Mouse (Mus musculus): ENCODE measurements around the gene B4galt7.
"Not testable (repeated sequence)": the region's sequence is repeated elsewhere in the genome, so short reads cannot be mapped to it uniquely, and the experiment has no call there.

The B4galt7 gene

DNA sequence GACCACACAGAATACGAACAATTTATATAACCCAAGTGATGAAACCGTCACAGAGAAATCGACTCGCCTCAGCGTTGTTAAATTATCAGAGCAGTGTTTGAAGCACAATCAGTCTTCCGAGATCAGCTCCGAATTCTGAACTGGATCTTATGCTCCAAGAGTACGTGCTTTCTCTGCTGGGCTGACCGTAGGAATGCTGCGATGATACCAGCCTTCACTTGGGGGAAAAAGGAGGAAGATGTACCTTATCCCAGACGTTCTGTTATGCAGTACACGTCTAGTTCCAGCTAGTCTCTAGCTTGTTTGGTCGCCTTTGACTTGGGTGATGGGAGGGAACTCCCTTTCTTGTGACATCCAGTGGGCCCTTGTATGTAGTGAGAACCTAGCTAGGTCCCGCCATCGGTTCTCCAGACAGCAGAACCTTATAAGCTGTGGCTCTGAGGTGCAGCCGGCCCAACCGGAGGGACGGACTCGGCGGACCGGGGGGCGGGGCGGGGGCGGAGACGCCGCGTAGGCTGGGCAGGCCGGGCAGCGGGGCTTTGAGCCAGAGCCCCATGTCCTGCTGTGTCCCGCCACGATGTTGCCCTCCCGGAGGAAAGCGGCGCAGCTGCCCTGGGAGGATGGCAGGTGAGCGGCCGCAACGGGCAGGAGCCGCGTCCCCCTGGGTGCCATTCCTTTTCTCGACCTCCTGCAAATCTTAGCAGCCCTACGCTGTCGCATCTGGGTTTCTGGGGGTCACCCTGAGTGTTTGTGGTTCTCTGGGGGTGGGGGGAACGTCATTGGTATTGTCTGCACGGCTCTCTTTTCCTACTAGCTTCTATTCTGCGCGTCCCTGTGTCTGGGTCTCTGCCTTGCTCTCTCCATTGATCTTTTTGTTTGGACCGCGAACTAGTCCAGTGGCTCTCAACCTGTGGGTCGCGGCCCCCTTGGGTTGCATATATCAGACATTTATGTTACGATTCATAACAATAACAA is at the start of gene B4galt7:
Gene B4galt7 (plus strand): TSS at position 331 of the 975 bp plus-strand sequence.
- DNase-seq, result peak; percentile 82

DNA sequence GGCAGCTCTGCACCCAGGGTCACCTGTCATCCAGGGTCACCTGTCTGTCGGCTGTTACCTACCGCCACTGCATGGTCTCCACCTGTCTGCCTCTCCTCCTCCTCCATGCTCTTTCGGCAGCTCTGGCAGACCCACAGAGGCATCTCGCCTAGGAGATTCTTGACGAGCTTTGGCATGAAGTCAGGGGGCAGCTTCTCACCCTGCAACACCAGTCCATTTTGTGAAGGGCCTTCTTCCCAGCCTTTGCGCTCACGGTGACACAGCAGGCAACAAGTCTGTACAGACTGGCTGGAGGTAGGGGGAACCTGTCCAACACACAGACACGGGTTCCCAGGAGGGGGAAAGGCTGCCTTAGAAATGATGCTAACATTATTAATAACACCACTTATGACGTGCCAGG is 43.8 kb upstream of the B4galt7 start:
- DNase-seq, result no peak

DNA sequence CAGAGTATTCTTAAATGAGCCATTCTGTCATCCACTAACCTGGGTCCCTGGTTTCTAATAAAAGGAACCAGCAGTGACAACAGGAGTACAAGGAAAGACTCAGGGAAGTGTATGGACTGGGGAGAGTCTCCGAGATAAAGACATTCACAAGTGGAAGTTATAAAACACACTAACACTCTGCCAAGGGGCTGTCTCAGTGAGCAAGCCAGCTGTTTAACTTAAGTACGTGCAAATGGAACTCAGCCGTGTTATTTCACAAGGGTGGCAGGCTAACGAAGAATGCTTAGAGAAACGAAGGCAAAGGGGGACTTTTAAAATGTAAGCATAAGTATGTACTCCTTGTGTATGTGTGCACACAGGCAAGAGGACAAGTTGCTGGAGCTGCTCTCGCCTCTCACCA is 42.2 kb upstream of the B4galt7 start:
- no peak for DNase-seq

DNA sequence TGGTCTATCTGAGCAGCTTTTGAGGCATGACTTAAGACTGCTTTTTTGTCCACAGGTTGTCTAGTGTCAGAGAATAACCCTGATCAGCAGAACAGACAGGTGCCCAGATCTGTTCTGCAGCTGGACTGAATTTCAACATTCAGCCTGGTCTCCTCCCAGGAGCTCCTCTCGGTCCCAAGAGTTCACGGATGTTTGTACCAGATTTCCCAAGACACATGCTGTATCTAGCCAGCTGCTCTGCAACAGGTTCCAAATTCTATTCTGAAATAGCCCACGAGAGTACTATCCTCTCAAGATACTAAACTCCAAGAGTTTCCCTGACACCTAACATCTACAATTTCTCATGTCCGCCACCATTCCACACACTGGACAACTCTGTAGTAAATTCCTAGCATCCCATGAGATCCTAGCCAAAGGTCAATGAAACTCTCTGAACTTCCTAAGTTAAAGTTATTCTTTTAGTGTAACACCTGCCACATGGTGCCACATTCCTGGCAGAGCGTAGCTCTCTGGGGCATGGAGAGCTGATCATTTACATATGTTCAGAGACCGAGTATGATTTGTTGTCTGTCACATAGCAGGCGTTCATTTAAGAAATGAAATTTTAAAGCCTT is 36.3 kb upstream of the B4galt7 start:
- no peak for DNase-seq

DNA sequence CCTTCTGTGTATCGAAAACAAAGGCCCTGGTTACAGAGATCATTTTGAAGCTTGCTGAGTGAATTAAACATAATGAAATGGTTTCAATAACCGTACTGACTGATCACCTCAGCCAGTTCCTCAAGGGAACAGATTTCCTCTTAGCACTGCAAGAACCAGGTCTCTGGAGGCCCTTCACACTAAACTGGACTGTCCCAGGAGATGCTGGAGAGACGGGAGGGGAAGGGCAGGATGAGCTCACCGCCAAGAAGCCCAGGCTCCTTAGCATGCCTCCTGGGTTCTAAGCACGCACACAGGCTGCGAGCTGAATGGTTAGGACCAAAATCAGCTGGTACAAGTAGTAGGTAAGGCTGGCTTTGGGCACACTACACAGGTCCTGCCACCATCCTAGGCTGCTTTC is 32.7 kb upstream of the B4galt7 start:
- DNase-seq, result no peak

DNA sequence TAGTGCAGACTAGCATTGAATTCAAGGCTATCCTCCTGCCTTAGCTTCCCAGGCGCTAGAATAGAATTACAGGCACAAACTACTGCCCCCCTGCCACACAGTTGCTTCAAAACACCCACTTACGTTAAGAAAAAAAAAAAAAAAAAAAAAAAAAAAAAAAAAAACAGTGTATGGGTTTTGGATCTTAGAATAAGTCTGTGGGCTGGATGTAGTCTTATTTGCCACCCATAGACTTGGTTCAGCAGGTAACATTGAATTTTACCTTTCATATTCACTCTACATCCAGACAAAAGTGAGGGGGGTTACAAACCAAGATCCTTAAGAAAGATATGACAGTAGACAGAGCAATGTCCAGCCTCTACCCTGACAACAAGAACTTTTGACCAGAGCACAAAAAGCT is 31.7 kb upstream of the B4galt7 start:
- DNase-seq, result no peak

DNA sequence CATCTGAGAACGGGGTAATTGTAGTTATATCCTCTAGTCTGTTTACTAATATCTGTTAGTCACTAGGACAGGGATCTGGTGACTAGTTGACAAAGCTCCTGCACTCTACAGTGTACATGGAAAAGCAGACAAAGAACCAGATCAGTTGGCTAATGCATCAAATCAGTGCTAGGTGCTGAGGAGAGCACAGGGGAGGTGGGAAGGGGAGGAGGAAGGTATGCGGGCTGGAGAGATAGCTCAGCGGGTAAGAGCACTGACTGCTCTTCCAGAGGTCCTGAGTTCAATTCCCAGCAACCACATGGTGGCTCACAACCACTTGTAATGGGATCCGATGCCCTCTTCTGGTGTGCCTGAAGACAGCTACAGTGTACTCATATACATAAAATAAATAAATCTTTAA is 31.2 kb upstream of the B4galt7 start:
- not testable (repeated sequence) for DNase-seq

DNA sequence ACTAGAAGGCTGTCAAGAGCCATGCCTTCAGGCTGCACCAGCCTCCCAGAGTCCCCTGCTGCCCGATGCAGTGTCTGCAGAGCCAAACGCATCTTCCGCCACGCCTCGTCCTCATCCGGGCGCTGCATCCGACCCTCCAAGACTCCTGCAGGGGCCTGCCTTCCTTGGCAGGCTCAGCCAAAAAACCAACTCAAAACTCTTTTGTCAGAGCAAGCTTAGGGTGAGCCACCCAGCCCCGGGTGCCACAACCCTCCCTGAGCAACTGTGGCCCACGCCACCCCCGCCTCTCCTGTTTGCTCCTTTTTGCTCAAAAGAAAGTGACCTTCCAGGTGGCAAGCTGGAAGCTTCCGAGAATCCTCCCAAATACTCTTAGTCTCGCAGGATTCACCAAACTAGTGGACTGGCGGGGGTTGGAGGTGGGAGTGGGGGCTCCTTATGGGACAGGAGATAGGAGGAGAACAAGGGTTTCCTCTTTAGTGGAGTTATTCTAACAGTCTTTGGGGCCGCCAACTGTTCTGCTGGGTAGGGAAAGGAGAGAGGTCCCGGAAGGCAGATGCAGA is 29.9 kb upstream of the B4galt7 start:
- no peak for DNase-seq

DNA sequence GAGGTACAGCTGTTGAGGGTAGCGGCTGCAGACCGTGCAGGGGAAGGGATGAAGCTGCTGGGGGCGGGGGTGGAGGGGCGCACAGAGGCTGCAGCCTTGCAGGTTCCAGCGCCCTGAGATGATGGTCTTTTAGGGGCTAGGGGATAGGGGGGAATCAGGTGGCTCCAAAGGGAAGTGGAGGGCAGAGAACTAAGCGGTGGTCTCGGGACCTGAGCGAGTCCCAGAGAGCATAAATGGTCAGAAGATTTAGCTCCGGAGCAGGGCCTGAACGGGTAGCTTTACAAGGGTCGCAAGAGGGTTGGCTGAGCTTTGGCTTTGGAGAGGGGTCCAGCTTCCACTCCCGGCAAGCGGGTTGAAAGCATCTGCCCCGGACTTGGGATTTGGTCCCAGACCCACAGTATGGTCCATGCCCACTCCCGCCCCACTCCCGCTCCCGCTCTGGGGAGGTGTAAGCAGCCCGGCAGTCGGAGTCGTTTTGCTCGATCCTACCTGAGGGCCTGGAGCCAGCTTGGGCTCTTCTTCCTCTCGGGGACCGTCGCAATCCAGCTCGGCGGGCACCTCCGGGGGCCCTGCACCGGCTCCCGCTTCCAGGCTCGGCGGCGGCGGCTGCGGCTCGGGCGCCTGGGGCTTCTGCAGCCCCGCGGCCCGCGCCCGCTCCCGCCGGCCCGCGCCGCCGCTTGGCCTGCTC is 29.3 kb upstream of the B4galt7 start:
- DNase-seq, result no peak

DNA sequence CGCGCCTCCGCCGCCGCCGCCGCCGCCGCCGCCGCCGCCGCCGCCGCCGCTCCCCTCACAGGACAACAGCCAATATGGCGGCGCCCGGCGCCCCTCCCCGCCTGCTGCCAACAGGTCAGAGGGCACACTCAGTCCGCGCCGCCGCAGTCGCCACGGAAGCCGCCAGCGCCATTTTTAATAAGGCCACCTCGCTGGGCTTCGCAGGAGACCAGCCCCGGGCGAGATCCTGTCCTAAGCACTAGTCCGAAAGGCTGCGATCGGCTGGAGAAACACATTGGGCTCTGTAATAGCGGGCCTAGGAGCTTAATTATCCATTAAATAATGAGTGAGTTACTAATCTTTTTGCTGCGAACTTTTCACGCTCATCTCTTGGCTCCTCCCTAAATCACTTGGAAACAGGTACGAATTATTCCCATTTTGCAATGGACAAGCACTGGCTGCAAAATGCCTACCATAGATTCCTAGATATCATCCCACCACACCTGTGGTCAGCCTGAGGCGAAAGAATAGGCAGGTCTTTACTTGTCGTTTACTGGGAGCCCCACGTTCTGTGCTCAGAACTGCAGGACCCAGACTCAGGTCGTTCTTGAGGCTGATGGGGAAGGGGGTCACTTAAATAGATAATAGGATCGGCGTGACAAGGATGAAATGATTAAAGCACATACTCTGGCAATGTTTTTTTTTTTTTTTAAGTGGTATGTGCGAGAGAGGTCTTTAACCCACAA is 28.5 kb upstream of the B4galt7 start, which contains the start of gene Fam193b:
Gene Fam193b (minus strand): TSS at position 94 of the 725 bp plus-strand sequence.
- peak; percentile 92 for DNase-seq

DNA sequence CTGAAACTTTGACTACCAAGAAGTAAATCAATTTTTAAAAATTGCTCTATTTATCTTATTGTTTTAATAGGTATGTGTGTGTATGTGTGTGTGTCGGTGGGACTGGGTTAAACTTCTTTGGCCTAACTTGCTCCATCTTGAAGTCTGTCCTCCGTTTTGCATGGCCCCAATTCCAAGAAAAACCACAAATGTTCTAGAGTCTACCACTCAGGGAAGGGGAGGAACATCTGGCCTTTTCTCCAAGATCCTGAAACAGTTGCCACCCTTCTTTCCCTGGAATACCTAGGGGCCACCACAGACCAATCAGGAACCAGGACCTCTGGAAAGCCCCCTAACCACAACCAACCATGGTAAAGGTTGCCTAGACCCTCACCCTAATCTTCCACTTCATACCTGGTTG is 27.7 kb upstream of the B4galt7 start:
- no peak for DNase-seq

DNA sequence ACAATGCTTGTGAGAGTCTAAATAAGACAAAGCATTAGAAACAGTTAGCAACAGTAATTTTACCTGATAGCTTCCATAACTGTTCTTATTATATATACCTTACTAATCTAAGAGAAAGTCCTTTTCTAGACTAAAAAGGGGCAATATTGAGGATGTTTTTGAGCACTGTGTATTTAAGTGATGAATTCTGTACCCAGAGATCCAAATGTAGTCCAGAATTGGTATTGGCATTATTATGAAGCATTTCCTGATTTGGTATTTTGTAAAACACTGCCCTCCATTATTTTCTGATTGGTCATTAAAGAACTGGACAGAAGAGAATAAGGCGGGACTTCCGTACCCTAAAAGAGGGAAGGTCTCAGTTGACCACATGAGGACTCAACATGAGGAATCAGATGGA is 26.3 kb upstream of the B4galt7 start, which contains the start of gene Tmed9:
Gene Tmed9 (plus strand): TSS at position 301 of the 400 bp plus-strand sequence.
- no peak for DNase-seq

DNA sequence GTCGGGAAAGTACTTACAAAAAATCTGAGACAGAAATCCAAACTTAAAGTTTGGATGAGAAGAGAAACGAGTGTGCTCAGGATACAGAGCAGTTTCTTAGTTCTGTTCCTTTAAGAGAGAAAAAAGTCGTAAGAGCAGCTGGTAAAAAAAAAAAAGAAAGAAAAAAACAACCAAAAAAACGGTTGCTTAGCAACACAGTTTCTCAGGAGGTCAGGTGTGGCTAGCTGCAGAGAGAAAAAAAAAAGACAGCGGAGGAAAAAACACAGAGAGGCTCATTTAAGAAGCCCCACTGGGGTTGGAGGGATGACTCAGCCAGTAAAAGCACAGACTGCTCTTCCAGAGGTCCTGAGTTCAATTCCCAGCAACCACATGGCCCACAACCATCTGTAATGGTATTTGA is 25.4 kb upstream of the B4galt7 start:
- no peak for DNase-seq

DNA sequence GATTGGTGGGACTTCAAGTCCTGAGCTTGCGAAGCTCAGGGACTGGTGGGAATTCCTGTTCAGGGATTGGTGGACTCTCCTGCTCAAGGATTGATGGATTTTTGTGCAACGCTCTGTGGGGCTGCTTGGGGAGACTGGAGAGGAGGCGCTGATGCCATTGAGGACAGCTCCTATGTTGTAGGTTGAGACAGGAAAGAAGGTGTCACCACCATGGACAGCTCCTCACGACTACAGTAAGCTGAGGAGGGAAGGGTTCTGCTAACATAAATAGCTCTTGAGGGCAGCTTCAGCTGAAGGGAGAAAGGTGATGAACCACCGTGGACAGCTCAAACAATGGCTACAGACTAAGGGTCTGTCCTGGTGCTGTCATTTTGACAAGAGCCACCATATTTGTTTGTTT is 23.8 kb upstream of the B4galt7 start:
- no peak for DNase-seq

DNA sequence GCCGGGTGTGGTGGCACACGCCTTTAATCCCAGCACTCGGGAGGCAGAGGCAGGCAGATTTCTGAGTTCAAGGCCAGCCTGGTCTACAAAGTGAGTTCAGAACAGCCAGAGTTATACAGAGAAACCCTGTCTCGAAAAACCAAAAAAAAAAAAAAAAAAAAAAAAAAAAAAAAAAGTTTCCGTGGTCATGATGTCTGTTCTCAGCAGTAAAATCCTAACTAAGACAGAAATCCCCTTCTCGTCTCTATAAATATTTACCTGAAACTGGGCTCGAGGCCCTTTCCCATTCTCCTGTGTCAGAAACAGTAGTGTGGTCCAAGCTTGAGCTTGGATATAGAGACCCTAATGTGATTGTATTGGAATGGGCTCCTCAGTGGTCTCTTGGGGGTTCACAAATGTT is 22.8 kb upstream of the B4galt7 start:
- DNase-seq, result not testable (repeated sequence)

DNA sequence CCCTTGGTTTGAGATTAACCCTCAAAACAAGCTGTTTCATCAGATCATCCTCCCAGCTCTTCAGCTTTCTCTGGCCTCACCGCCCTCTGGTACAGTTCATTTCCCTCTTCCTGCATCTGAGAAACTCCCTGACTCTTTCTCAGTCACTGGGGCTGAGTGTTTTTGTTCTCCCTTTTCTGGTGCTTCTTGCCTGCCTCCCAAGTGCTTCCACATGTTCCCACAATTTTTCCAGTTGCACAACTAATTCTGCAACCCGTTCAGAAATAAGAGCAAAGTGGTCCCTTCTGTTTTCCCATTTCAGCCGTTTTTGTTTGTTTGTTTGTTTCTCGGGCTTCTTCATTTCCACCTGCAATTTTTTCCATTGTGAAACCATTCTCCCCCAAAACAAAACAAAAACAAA is 21.6 kb upstream of the B4galt7 start:
- DNase-seq, result no peak

DNA sequence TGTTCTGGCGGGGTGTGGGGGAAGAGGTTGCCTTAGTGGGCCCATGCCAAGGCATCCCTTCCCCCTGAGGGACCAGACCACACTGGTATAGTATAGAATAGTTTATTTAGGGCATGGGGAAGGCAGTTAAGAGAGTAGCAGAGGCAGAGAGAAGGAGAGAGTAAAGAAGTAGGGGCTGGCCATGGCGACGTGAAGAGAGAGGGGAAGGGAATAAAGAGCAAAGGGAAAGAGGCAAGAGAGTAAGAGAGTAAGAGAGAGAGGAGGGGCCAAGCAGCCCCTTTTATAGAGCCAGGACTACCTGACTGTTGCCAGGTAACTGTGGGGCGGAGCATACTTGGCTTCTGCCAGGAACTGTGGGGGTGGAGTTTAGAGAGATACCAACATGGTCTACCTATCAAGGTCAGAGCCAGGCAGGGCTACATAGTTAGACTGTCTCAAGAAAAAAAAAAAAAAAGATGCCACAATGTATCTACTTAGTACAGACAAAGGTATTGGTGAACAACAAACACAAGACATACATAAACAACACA is 7.7 kb upstream of the B4galt7 start:
- no peak for DNase-seq

DNA sequence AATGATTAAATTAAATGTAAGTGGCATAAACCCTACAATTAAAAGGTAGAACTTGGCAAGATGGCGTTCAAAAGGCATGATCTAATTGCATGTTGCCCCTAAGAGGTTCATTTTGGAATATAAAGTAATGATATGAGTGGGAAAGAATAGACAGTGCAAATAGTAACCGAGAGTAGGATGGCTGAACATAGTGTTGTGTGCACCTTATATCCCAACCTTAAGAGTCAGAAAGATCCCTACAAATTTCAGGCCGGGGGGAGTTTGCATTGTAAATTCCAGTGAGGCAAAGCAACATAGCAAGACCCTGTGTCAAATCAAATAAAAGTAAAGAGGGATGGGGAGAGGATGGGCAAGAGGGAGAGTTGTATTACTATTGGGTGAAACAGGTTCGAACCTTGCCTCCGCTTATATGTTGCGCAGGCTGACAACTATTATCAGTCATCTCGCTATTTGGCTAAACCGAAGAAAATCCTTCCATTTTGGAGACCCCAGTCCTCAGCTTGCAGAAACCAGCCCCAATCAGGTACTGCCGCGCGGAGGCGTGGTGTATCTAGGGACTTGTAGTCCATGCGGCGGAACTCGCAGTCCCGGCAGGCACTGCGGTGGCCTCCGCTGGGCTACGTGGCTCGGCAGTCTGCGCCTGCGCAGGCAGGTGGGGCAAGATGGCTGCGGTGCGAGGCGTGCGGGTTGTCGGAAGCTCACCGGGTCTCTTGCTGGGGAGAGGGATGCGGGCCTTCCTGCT is 7.0 kb upstream of the B4galt7 start:
- DNase-seq, result peak; percentile 98

DNA sequence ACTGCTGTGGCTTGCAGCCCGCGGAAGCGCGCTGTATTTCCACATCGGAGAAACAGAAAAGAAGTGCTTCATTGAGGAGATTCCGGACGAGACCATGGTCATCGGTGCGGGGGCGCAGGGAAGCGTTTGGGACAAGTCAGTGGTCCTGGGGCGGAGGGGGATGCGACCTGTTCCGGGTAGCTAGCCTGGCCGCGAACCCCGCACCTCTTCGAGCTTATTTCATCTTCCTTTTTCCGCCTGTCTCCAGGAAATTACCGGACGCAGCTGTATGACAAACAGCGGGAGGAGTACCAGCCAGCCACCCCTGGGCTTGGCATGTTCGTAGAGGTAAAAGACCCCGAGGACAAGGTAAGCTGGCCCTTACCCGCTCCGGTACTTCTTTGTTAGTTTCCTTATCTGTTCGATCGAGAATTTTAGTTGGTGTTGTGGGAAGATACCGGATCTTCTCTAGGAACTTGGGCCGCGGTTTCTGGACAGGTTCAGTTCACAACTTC is 6.4 kb upstream of the B4galt7 start:
- no peak for DNase-seq

DNA sequence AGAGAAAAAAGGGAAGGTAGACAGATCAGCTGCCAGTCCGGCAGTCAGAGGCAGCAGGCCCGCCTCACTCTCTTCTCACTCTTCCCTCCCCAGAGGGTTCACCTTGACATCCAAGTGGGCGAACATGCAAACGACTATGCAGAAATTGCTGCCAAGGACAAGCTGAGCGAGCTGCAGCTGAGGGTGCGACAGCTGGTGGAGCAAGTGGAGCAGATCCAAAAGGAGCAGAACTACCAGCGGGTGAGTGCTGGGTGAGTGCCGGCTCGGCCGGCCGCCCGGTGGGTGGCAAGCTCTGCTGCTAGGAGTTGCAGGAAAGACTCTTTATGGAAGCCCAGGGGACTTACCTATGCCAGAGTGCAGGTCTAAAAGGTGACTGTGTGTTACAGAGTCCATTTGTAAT is 4.3 kb upstream of the B4galt7 start:
- DNase-seq, result peak; percentile 84

DNA sequence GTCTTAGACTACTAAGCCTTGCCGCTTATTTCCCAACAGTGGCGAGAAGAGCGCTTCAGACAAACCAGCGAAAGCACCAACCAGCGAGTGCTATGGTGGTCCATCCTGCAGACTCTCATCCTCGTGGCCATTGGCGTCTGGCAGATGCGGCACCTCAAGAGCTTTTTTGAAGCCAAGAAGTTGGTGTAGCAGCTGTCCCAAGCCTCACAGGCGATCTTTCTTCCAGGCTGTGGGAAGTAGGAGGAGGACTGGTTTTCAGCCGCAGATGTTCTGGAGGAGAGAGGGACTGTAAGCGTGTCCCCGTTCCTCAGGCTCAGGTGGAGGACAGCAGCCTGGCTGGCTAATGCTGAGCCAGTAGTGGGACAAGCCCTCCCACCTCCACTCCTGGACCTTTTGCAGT is 2.9 kb upstream of the B4galt7 start:
- no peak for DNase-seq
